Mouse (Mus musculus) hindbrain, embryonic 11.5 days (tissue): ENCODE data around the gene Lkaaear1. TPM values are rescaled to one million over a fixed set of nuclear protein-coding genes. Genes with fewer than 3 reads are reported as not detected.

Experiments
- ATAC-seq: fragments of 200-750 bp; cut with Nextera tagmentation; 2 replicates; pipeline ENCODE4 v1.8.0; 2017; ENCODE audit warnings: mild to moderate bottlenecking, moderate TSS enrichment, moderate library complexity; ENCODE audit not compliant: low FRiP score
- DNase-seq: peaks from one replicate; pipeline ENCODE4 v3.0.0-alpha.2; 2015; ENCODE audit warnings: low spot score
- H3K27ac ChIP-seq: fragments of 300-500 bp; sonication (generic); 2 replicates; pipeline ENCODE4 v1.5.1; 2014; ENCODE audit warnings: mild to moderate bottlenecking, low read depth, low read length
- H3K27me3 ChIP-seq: fragments of 300-500 bp; sonication (generic); 2 replicates; pipeline ENCODE4 v1.6.1; 2014; ENCODE audit warnings: mild to moderate bottlenecking, low read length, moderate library complexity, mixed read lengths; ENCODE audit not compliant: control insufficient read depth, insufficient read depth
- H3K36me3 ChIP-seq: fragments of 300-500 bp; sonication (generic); 2 replicates; pipeline ENCODE4 v1.6.1; 2014; ENCODE audit warnings: mild to moderate bottlenecking, low read length, moderate library complexity, mixed read lengths; ENCODE audit not compliant: control insufficient read depth, insufficient read depth
- H3K4me1 ChIP-seq: fragments of 300-500 bp; sonication (generic); replicated peaks from 2 replicates; pipeline ENCODE4 v1.6.1; 2014; ENCODE audit warnings: low read length, mixed read lengths; ENCODE audit not compliant: control insufficient read depth, insufficient read depth
- H3K4me2 ChIP-seq: fragments of 300-500 bp; sonication (generic); replicated peaks from 2 replicates; pipeline ENCODE4 v1.6.1; 2014; ENCODE audit warnings: mild to moderate bottlenecking, low read depth, low read length
- H3K4me3 ChIP-seq: fragments of 300-500 bp; sonication (generic); 2 replicates; pipeline ENCODE4 v1.5.1; 2014; ENCODE audit warnings: low read depth, low read length
- H3K9ac ChIP-seq: fragments of 300-500 bp; sonication (generic); 2 replicates; pipeline ENCODE4 v1.6.1; 2014; ENCODE audit warnings: low read depth, low read length
- H3K9me3 ChIP-seq: fragments of 300-500 bp; sonication (generic); 2 replicates; pipeline ENCODE4 v1.6.1; 2016; ENCODE audit warnings: low read length; ENCODE audit not compliant: control insufficient read depth
- WGBS: fragments of 180-500 bp; shearing (Covaris S2); extraction: QIAGEN DNeasy Blood & Tissue Kit; methylation state at CpG from one replicate; pipeline ENCODE4 v1.1.7; 2014; 5-methylcytosine and 5-hydroxymethylcytosine counted together
- polyA plus RNA-seq: library from polyadenylated mRNA; unstranded; fragments of >200 nt; fragmentation: Nextera tagmentation; extraction: Ambion mirVana; gene quantifications from 2 replicates; pipeline ENCODE4 v1.2.1, GENCODE M21; 2014

Lkaaear1 gene
- not detected in 2 replicates for polyA plus RNA-seq

GRCm38 (mm10) chr2:181698241-181698640 is at the start of gene Lkaaear1:
Gene Lkaaear1 (minus strand): TSS chr2:181698442.
- Histone ChIP-seq H3K27ac (no peak within 1 kb of the TSS), H3K4me1 (no peaks in the 10 kb centered on the region), H3K9me3 (no peaks in the 10 kb centered on the region), H3K9ac (no peak within 1 kb of the TSS), H3K27me3 (no peaks in the 10 kb centered on the region), H3K4me3 (no peak within 1 kb of the TSS), H3K4me2 (no peak within 1 kb of the TSS), H3K36me3 (no peaks in the 10 kb centered on the region)
- DNase-seq (no peak), ATAC-seq (no peak)
- WGBS = 50% methylated on average over 5 of the region's 5 CpGs

DNA sequence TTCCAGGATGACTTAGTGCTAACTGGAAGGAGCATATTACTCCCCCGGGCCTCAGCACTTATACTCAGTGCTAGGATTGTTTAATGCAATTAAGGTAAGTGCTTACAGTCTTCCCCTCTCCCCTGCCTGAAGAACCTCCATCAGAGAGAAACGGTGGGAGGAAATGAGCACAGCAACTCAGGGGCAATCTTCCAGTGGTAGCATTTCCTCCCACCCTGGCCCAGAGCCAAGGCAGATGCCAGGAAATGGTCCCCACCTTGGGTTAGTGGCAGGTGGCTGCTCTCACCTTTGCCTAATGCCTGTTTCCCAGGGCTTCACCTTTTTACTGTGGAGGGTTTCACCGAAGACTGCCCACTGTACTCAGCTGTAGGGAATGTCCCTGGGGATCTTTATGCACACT is 31.8 kb upstream of the Lkaaear1 start:
- Histone ChIP-seq H3K36me3 (no peaks in the 10 kb centered on the region), H3K4me1 (no peaks in the 10 kb centered on the region), H3K27ac (no peak overlapping the region), H3K9me3 (no peaks in the 10 kb centered on the region), H3K4me2 (no peak overlapping the region), H3K27me3 (no peaks in the 10 kb centered on the region), H3K9ac (no peak overlapping the region), H3K4me3 (no peak overlapping the region)
- 75% methylated on average over 3 of the region's 3 CpGs for WGBS
- ATAC-seq (no peak), DNase-seq (no peak)

DNA sequence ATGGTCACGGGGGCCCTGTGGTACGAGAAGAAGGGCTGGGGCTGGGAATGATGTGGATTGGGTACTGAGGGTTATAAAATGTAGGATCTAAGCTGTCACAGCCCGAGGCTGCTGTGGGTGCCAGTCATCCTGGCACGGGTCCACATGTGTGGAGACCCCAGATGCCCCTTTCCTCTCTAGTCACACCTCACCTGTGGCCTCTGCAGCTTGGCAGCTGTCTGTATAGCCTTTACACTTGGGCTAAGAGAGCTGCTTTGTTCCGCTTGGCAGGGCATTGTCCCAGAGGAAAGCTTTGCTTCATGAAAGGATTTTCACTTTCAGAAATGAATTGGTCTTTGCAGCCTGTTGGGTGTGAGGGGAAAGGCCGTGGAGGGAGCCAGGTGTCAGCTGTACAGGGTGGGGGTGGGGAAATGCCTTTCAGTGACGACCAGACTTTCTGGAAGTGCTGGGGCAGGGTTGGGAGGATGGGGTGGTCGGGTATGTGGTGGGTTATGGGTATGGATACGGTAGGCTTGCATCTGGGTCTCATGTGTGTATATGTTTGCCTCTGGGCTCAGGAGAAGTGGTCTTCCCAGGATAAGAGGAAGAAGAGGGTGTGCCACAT is 29.5 kb upstream of the Lkaaear1 start:
- H3K9me3 ChIP-seq = no peaks in the 10 kb centered on the region
- H3K27ac ChIP-seq = no peak overlapping the region
- no peaks in the 10 kb centered on the region for H3K4me1 ChIP-seq
- DNase-seq = no peak
- no peaks in the 10 kb centered on the region for H3K27me3 ChIP-seq
- H3K4me2 ChIP-seq = no peak overlapping the region
- ATAC-seq = no peak; the same call in 1 of the 2 replicates
- H3K4me3 ChIP-seq = no peak overlapping the region
- no peaks in the 10 kb centered on the region for H3K36me3 ChIP-seq
- H3K9ac ChIP-seq = no peak overlapping the region
- 57% methylated on average over 9 of the region's 9 CpGs for WGBS

DNA sequence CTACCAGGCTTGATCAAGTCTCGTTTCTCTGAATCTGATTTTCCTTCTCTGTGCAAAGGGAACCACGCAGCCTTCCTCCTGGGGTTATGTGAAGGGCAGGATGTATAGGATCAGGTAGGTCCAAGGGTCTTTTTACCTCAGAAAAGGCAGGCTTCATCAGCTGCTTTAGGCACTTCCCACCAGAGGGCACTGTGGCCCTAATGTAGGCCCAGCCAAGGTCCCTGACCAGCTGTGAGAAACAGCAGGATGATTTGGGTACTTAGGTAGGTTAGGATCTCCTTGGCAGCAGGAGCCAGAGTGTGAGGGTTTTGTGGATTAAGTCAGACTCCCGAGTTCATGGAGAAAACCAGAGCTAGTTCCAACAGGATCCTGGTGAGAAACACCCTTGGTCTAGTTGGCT is 24.0 kb upstream of the Lkaaear1 start:
- ATAC-seq = peak; percentile 40; the same call in 1 of the 2 replicates

GRCm38 (mm10) chr2:181721200-181721599 is 23.0 kb upstream of the Lkaaear1 start:
- H3K27me3 ChIP-seq = no peaks in the 10 kb centered on the region
- H3K9me3 ChIP-seq = no peaks in the 10 kb centered on the region
- H3K36me3 ChIP-seq = no peaks in the 10 kb centered on the region
- H3K4me1 ChIP-seq = no peaks in the 10 kb centered on the region
- no peak overlapping the region for H3K4me2 ChIP-seq
- no peak for ATAC-seq
- DNase-seq = no peak
- no peak overlapping the region for H3K4me3 ChIP-seq
- no peak overlapping the region for H3K9ac ChIP-seq
- no peak overlapping the region for H3K27ac ChIP-seq

More for the DNA sequence above, 24.0 kb upstream of the Lkaaear1 start:
- Histone ChIP-seq H3K36me3 (no peaks in the 10 kb centered on the region), H3K9me3 (no peaks in the 10 kb centered on the region), H3K27me3 (no peaks in the 10 kb centered on the region), H3K4me2 (no peak overlapping the region), H3K27ac (no peak overlapping the region), H3K4me1 (no peaks in the 10 kb centered on the region), H3K9ac (no peak overlapping the region), H3K4me3 (no peak overlapping the region)
- 22% methylated on average over 3 of the region's 3 CpGs for WGBS
- DNase-seq = peak; percentile 74

DNA sequence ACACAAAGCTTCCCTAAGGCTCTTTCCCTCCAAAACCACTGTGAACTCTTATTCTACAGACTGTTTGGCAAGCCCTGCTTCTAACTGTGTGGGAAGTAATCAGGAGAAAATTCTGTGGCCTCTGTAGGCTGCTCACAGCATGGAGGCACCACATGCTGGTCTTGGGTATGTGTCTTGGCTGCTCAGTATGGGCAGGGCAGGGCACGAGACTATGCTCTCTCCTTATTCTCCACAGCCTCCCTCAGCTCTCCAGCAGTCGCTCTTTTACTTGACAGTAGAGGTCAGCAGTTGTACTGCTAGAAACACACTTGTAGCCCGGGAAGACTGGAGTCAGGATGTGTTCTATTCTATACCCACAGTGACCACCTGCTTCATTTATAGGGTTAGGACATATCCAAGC is 21.8 kb upstream of the Lkaaear1 start:
- peaks cover 4% of the 10 kb centered on the region for H3K4me1 ChIP-seq
- H3K4me2 ChIP-seq = no peak overlapping the region
- H3K27me3 ChIP-seq = no peaks in the 10 kb centered on the region
- H3K27ac ChIP-seq = no peak overlapping the region
- no peak for ATAC-seq
- no peaks in the 10 kb centered on the region for H3K9me3 ChIP-seq
- no peak overlapping the region for H3K4me3 ChIP-seq
- H3K9ac ChIP-seq = no peak overlapping the region
- WGBS = 28% methylated on average over 3 of the region's 3 CpGs
- DNase-seq = no peak
- no peaks in the 10 kb centered on the region for H3K36me3 ChIP-seq

DNA sequence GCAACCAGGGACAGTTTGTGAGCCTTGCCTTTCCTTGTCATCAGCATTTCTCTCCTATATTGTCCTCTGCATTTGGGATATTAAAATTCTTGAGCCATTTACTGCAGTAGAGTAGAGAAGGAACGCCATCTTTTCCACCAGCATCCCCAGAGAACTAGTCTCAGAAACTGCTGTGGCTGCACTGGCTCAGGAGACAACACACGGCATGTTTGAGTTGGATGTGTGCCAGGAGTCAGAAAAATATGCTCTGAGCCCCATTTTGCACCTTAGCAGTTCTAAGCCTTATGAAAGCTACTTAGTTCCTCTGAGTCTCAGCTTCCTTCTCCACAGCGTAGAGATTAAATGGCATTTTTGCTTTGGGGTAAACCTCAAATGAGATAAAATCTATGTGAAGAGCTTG is 18.7 kb upstream of the Lkaaear1 start:
- Histone ChIP-seq H3K27me3 (no peaks in the 10 kb centered on the region), H3K4me1 (peaks cover 4% of the 10 kb centered on the region), H3K4me2 (no peak overlapping the region), H3K9me3 (no peaks in the 10 kb centered on the region), H3K9ac (no peak overlapping the region), H3K27ac (no peak overlapping the region), H3K36me3 (no peaks in the 10 kb centered on the region), H3K4me3 (no peak overlapping the region)
- 77% methylated on average over 3 of the region's 3 CpGs for WGBS
- ATAC-seq (no peak), DNase-seq (no peak)

GRCm38 (mm10) chr2:181715382-181715781 is 17.1 kb upstream of the Lkaaear1 start:
- peaks cover 4% of the 10 kb centered on the region for H3K4me1 ChIP-seq
- peak overlapping the region; percentile 42 for H3K4me2 ChIP-seq
- peak overlapping the region; percentile 38 for H3K4me3 ChIP-seq
- peak overlapping the region; percentile 54 for H3K9ac ChIP-seq
- H3K36me3 ChIP-seq = no peaks in the 10 kb centered on the region
- no peak for DNase-seq
- 67% methylated on average over 3 of the region's 3 CpGs for WGBS
- no peaks in the 10 kb centered on the region for H3K27me3 ChIP-seq
- no peaks in the 10 kb centered on the region for H3K9me3 ChIP-seq
- peak; percentile 41 for ATAC-seq
- H3K27ac ChIP-seq = peak overlapping the region; percentile 65; the same call in 1 of the 2 replicates

DNA sequence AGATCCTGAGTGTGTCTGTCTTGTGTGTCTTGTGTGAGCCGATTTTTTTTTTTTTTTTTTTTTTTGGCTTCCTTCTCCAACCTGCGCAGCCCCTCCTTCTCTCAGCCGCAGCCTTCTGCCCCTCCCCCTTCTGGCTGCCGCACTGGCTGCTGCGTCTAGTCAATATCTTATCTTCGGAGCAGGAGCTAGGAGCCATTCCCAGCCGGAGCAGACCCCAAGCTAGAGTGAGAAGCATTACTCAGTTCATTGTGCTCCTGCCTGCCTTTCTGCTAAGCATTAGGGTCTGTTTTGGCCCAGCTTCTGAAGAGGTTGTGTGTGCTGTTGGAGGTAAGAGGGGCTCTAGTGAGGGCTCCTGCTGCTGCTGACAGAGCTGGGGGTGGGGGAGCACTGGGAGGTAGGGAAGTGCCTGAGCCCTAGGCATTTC is 16.7 kb upstream of the Lkaaear1 start, which contains the start of gene Oprl1:
Gene Oprl1, plus strand, starts transcription at position 114 of the 424 bp plus-strand sequence.
- Histone ChIP-seq H3K9ac (peak within 1 kb of the TSS; percentile 54), H3K4me3 (peak within 1 kb of the TSS; percentile 38), H3K27me3 (no peaks in the 10 kb centered on the region), H3K4me2 (peak within 1 kb of the TSS; percentile 42), H3K27ac (peak within 1 kb of the TSS; percentile 69), H3K36me3 (no peaks in the 10 kb centered on the region), H3K4me1 (peaks cover 4% of the 10 kb centered on the region), H3K9me3 (no peaks in the 10 kb centered on the region)
- ATAC-seq (peak; percentile 69), DNase-seq (peak; percentile 69)
- under 1% methylated on average over 7 of the region's 7 CpGs for WGBS
